Mouse (Mus musculus): ENCODE data around the gene Spcs3. TPM values are rescaled to one million over a fixed set of nuclear protein-coding genes. Genes with fewer than 3 reads are reported as not detected.
"Not testable (repeated sequence)": the region's sequence is repeated elsewhere in the genome, so short reads cannot be mapped to it uniquely, and the experiment has no call there.

Gene Spcs3
- polyA plus RNA-seq, 1 experiment from 2014 or later, result 97.8 TPM

DNA sequence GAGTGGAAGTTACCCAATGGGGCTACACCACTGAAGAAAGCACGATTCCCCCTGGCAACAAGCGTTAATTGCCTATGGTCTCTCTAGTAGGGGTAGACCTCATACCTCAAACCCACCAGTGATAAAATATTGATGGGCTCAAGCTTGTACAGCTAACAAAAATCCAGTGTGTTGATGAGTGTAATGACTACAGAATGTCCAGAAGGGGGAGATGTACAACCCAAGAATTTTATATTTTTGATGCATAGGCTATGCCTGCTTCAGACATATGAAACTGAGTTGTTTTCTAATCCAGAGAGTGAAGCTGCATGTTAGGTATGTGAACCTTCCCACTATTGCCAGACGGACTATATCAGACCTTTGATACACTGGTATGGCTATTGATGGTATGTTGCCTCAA is 7.5 kb upstream of the Spcs3 start:
- H3K9me3 ChIP-seq, result no peaks in the 10 kb centered on the region
- H3K9ac ChIP-seq (replicated peaks), result no peak overlapping the region
- no peak for ATAC-seq (ENCODE audit: insufficient number of reproducible peaks, insufficient read depth, low FRiP score, low TSS enrichment, low read depth)
- H3K36me3 ChIP-seq, result no peaks in the 10 kb centered on the region
- H3K4me1 ChIP-seq (replicated peaks), result no peaks in the 10 kb centered on the region
- no peaks in the 10 kb centered on the region for H3K27me3 ChIP-seq
- 96% methylated on average over 3 of the region's 3 CpGs for WGBS
- no peak overlapping the region for H3K27ac ChIP-seq
- H3K4me2 ChIP-seq, result no peak overlapping the region
- H3K4me3 ChIP-seq (replicated peaks), result no peak overlapping the region

DNA sequence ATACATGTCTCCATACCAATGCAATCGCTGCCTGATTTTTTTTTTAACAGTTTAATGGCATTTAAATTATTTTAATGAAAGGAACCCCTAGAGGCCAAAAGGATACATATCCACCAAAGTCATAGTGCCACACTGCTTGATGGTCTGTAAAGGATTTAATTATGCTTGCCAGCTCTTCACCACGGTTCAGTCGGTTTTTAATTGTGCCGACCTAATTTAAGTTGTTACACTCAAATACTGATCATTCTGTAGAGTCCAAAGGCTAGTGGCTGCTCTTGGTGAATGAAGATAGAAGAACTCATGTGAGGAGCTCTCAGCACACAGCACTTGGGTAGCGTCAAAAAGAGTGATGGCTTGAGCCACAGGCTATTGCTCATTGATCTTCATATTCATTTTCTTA is 5.4 kb upstream of the Spcs3 start:
- Histone ChIP-seq H3K4me1 (replicated peaks) (0 out of 2 replicates have a peak, but pooled peaks cover 4% of the 10 kb centered on the region), H3K27ac (no peak overlapping the region), H3K27me3 (no peaks in the 10 kb centered on the region), H3K9me3 (no peaks in the 10 kb centered on the region), H3K36me3 (no peaks in the 10 kb centered on the region), H3K4me3 (replicated peaks) (no peak overlapping the region), H3K4me2 (no peak overlapping the region), H3K9ac (replicated peaks) (no peak overlapping the region)
- WGBS, result 81% methylated on average over 5 of the region's 5 CpGs
- ATAC-seq (ENCODE audit: insufficient number of reproducible peaks, insufficient read depth, low FRiP score, low TSS enrichment, low read depth), result no peak

DNA sequence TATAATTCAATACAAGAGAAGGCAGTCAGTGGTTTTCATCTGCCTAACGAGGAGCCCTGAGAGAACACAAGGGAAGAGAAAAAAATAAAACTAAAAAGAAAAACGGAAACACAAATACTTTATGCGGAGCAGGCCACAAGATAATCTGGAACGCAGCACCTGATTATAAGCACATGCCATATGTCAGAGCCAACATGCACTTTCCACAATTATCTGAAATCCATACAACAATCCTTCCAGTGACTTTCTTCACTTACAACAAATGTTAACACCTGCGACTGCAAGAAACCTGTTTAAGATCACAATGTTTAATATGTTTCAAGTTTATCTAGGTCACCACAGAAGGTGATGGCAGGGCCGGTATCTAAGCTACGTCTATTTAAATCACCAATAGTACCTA is 1.2 kb downstream of the Spcs3 start:
- Histone ChIP-seq H3K4me2 (peak overlapping the region; percentile 65), H3K36me3 (peaks cover 23% of the 10 kb centered on the region), H3K9me3 (no peaks in the 10 kb centered on the region), H3K4me3 (replicated peaks) (peak overlapping the region; percentile 86), H3K4me1 (replicated peaks) (peaks cover 17% of the 10 kb centered on the region), H3K27ac (no peak overlapping the region), H3K27me3 (no peaks in the 10 kb centered on the region), H3K9ac (replicated peaks) (peak overlapping the region; percentile 89)
- 54% methylated on average over 7 of the region's 7 CpGs for whole genome bisulfite sequencing
- ATAC-seq (ENCODE audit: insufficient number of reproducible peaks, insufficient read depth, low FRiP score, low TSS enrichment, low read depth), result no peak

- 92% methylated on average over 6 of the region's 6 CpGs for WGBS
- Histone ChIP-seq H3K4me1 (replicated peaks) (peaks cover 17% of the 10 kb centered on the region), H3K27me3 (no peaks in the 10 kb centered on the region), H3K27ac (no peak overlapping the region), H3K4me3 (replicated peaks) (no peak overlapping the region), H3K9me3 (no peaks in the 10 kb centered on the region), H3K4me2 (no peak overlapping the region), H3K36me3 (peaks cover 35% of the 10 kb centered on the region), H3K9ac (replicated peaks) (no peak overlapping the region)
- ATAC-seq (ENCODE audit: insufficient number of reproducible peaks, insufficient read depth, low FRiP score, low TSS enrichment, low read depth), result no peak
Observed at GRCm38 (mm10) chr8:54526700-54527099, 3.1 kb downstream of the Spcs3 start.

- Histone ChIP-seq H3K9ac (replicated peaks) (no peak overlapping the region), H3K9me3 (no peaks in the 10 kb centered on the region), H3K27ac (no peak overlapping the region), H3K36me3 (peaks cover 46% of the 10 kb centered on the region), H3K27me3 (no peaks in the 10 kb centered on the region), H3K4me3 (replicated peaks) (no peak overlapping the region), H3K4me1 (replicated peaks) (peaks cover 17% of the 10 kb centered on the region), H3K4me2 (no peak overlapping the region)
- no peak for ATAC-seq (ENCODE audit: insufficient number of reproducible peaks, insufficient read depth, low FRiP score, low TSS enrichment, low read depth)
- 91% methylated on average over 2 of the region's 2 CpGs for WGBS
Observed at GRCm38 (mm10) chr8:54525606-54526005, 4.2 kb downstream of the Spcs3 start.

DNA sequence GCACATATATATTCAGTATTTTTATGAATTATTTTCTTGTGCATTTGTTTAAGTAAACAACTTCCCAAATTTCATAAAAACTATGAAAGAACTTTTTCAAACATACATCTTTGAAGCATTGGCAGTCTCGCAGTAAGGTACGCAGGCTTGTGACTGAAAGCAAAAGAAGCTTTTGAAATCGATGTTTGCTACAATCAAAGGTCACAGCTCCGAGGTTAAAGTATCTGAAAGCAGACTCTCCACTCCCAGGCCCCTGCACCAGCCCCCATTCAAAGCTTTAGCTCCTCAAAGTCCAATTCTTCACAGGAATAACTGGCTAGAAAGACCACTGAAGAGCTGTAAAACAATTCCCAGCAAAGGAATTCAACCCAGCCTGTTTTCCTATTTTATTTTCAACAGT is 9.3 kb downstream of the Spcs3 start:
- H3K4me2 ChIP-seq, result no peak overlapping the region
- ATAC-seq (ENCODE audit: insufficient number of reproducible peaks, insufficient read depth, low FRiP score, low TSS enrichment, low read depth), result no peak
- no peaks in the 10 kb centered on the region for H3K27me3 ChIP-seq
- H3K4me3 ChIP-seq (replicated peaks), result no peak overlapping the region
- H3K4me1 ChIP-seq (replicated peaks), result no peaks in the 10 kb centered on the region
- peaks cover 41% of the 10 kb centered on the region for H3K36me3 ChIP-seq
- H3K9ac ChIP-seq (replicated peaks), result no peak overlapping the region
- H3K9me3 ChIP-seq, result no peaks in the 10 kb centered on the region
- 72% methylated on average over 4 of the region's 4 CpGs for WGBS
- H3K27ac ChIP-seq, result no peak overlapping the region

DNA sequence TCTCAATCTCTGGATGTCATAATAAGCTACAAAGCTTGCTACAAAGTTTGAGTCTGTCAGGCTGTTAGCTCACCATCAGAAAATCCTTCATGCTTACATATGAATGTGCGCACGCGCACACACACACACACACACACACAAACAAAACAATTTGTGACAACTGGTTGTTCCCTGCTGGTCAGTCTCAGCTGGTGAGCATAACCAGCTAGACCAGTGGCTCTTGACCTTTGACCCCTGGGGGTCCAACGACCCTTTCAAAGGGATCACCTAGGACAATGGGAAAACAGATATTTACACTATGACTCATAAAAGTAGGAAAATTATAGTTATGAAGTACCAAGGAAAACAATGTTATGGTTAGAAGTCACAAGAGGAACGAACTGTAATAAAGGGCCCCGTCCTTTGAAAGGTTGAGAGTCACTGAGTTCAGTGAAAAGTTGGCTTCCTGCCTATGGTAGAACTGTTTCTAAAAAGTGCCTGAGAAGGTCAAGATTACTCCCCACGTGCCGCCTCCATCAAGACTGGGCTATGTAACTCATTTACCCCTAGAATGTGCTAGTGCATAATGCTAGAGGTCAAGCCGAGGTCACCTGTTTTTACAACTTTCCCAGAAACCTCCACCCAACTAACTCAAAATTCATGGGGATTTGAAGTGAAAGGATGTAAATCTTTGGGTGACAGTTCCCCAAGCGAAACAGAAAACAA is 10.9 kb downstream of the Spcs3 start:
- 71% methylated on average over 10 of the region's 10 CpGs for WGBS
- Histone ChIP-seq H3K9ac (replicated peaks) (no peak overlapping the region), H3K27ac (no peak overlapping the region), H3K27me3 (no peaks in the 10 kb centered on the region), H3K4me1 (replicated peaks) (no peaks in the 10 kb centered on the region), H3K4me2 (no peak overlapping the region), H3K36me3 (peaks cover 33% of the 10 kb centered on the region), H3K9me3 (no peaks in the 10 kb centered on the region), H3K4me3 (replicated peaks) (no peak overlapping the region)
- ATAC-seq (ENCODE audit: insufficient number of reproducible peaks, insufficient read depth, low FRiP score, low TSS enrichment, low read depth), result no peak

- H3K4me1 ChIP-seq (replicated peaks); H3K9ac ChIP-seq (replicated peaks); H3K4me2 ChIP-seq; H3K9me3 ChIP-seq; H3K27me3 ChIP-seq; H3K36me3 ChIP-seq; ATAC-seq (ENCODE audit: insufficient number of reproducible peaks, insufficient read depth, low FRiP score, low TSS enrichment, low read depth); H3K4me3 ChIP-seq (replicated peaks); H3K27ac ChIP-seq: not testable (repeated sequence)
- WGBS, result 84% methylated on average over 5 of the region's 5 CpGs
Observed at GRCm38 (mm10) chr8:54512200-54512599, 17.6 kb downstream of the Spcs3 start.

DNA sequence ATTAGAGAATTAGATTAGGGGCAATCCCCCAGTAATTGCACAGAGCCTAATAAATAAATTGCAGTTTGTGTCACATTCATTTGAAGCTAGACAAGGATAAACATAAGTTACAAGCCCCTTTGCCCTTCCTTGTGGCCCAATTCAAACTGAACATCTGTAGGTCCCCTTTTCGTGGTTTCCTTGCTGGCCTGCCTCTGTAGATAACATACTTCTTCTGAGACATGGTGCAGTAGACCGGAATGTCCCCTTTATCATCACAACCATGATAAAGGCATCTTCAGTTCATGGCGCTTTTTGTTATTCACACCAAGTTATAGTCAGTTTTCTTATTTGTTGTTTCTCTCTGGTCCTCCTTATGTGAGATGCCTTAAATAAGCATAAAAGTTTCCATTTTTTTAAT is 18.0 kb downstream of the Spcs3 start:
- Histone ChIP-seq H3K4me3 (replicated peaks) (no peak overlapping the region), H3K4me1 (replicated peaks) (no peaks in the 10 kb centered on the region; the same call in 1 of the 2 replicates), H3K4me2 (no peak overlapping the region), H3K27ac (no peak overlapping the region), H3K9ac (replicated peaks) (no peak overlapping the region), H3K36me3 (no peaks in the 10 kb centered on the region), H3K9me3 (no peaks in the 10 kb centered on the region), H3K27me3 (no peaks in the 10 kb centered on the region)
- no peak for ATAC-seq (ENCODE audit: insufficient number of reproducible peaks, insufficient read depth, low FRiP score, low TSS enrichment, low read depth)
- WGBS, result 88% methylated on average over 3 of the region's 3 CpGs

- H3K36me3 ChIP-seq, result no peaks in the 10 kb centered on the region
- peak; percentile 77 for ATAC-seq (ENCODE audit: insufficient number of reproducible peaks, insufficient read depth, low FRiP score, low TSS enrichment, low read depth)
- H3K9me3 ChIP-seq, result no peaks in the 10 kb centered on the region
- H3K27me3 ChIP-seq, result no peaks in the 10 kb centered on the region
- H3K4me3 ChIP-seq (replicated peaks), result peak overlapping the region; percentile 39
- no peaks in the 10 kb centered on the region; the same call in 1 of the 2 replicates for H3K4me1 ChIP-seq (replicated peaks)
- 3% methylated on average over 10 of the region's 10 CpGs for WGBS
- peak overlapping the region; percentile 76 for H3K4me2 ChIP-seq
- peak overlapping the region; percentile 37; the same call in 1 of the 2 replicates for H3K9ac ChIP-seq (replicated peaks)
- no peak overlapping the region for H3K27ac ChIP-seq
Observed at GRCm38 (mm10) chr8:54509221-54509721, 20.5 kb downstream of the Spcs3 start.

- peak overlapping the region; percentile 39 for H3K4me3 ChIP-seq (replicated peaks)
- no peaks in the 10 kb centered on the region for H3K9me3 ChIP-seq
- no peaks in the 10 kb centered on the region for H3K36me3 ChIP-seq
- no peaks in the 10 kb centered on the region for H3K27me3 ChIP-seq
- H3K9ac ChIP-seq (replicated peaks), result peak overlapping the region; percentile 37; the same call in 1 of the 2 replicates
- no peaks in the 10 kb centered on the region; the same call in 1 of the 2 replicates for H3K4me1 ChIP-seq (replicated peaks)
- no peak overlapping the region for H3K27ac ChIP-seq
- peak; percentile 28; the same call in 1 of the 2 replicates for ATAC-seq (ENCODE audit: insufficient number of reproducible peaks, insufficient read depth, low FRiP score, low TSS enrichment, low read depth)
- WGBS, result 16% methylated on average over 4 of the region's 11 CpGs
- H3K4me2 ChIP-seq, result peak overlapping the region; percentile 76
Observed at GRCm38 (mm10) chr8:54508814-54509213, 21.0 kb downstream of the Spcs3 start.

GRCm38 (mm10) chr8:54508096-54508456 is 21.7 kb downstream of the Spcs3 start:
- no peaks in the 10 kb centered on the region for H3K9me3 ChIP-seq
- H3K4me3 ChIP-seq (replicated peaks), result no peak overlapping the region
- no peak overlapping the region for H3K9ac ChIP-seq (replicated peaks)
- ATAC-seq (ENCODE audit: insufficient number of reproducible peaks, insufficient read depth, low FRiP score, low TSS enrichment, low read depth), result no peak
- H3K27ac ChIP-seq, result no peak overlapping the region
- no peaks in the 10 kb centered on the region for H3K27me3 ChIP-seq
- WGBS, result 25% methylated on average over 1 of the region's 1 CpGs
- H3K4me1 ChIP-seq (replicated peaks), result no peaks in the 10 kb centered on the region; the same call in 1 of the 2 replicates
- H3K36me3 ChIP-seq, result no peaks in the 10 kb centered on the region
- no peak overlapping the region for H3K4me2 ChIP-seq
